Mouse (Mus musculus) intestine, embryonic 14.5 days (tissue): ENCODE data around the gene Gas8. TPM values are rescaled to one million over a fixed set of nuclear protein-coding genes. Genes with fewer than 3 reads are reported as not detected.
A peak's percentile ranks its signal among the peaks of the same experiment; 100 is the strongest.
"Not testable (repeated sequence)": the region's sequence is repeated elsewhere in the genome, so short reads cannot be mapped to it uniquely, and the experiment has no call there.

Experiments used
- ATAC-seq: fragments of 200-750 bp; cut with Nextera tagmentation; replicated peaks from 2 replicates; pipeline ENCODE4 v1.8.0; 2017; ENCODE audit warnings: low read depth, moderate number of reproducible peaks, moderate TSS enrichment, moderate library complexity; ENCODE audit not compliant: low FRiP score, low TSS enrichment
- DNase-seq: peaks from one replicate; pipeline ENCODE4 v3.0.0-alpha.2; 2018; ENCODE audit warnings: low spot score
- H3K27ac ChIP-seq: fragments of 300-500 bp; sonication (generic); 2 replicates; pipeline ENCODE4 v1.5.1; 2014; ENCODE audit warnings: low read depth, mild to moderate bottlenecking, control low read depth
- H3K27me3 ChIP-seq: fragments of 300-500 bp; sonication (generic); replicated peaks from 2 replicates; pipeline ENCODE4 v1.6.1; 2014; ENCODE audit warnings: low read length, control low read depth; ENCODE audit not compliant: control insufficient read depth, insufficient read depth
- H3K36me3 ChIP-seq: fragments of 300-500 bp; sonication (generic); 2 replicates; pipeline ENCODE4 v1.6.1; 2014; ENCODE audit warnings: low read length, control low read depth; ENCODE audit not compliant: control insufficient read depth, insufficient read depth
- H3K4me1 ChIP-seq: fragments of 300-500 bp; sonication (generic); replicated peaks from 2 replicates; pipeline ENCODE4 v1.6.1; 2014; ENCODE audit warnings: low read length, control low read depth, mixed read lengths; ENCODE audit not compliant: control insufficient read depth, insufficient read depth
- H3K4me2 ChIP-seq: fragments of 300-500 bp; sonication (generic); 2 replicates; pipeline ENCODE4 v1.6.1; 2014; ENCODE audit warnings: low read length
- H3K4me3 ChIP-seq: fragments of 300-500 bp; sonication (generic); 2 replicates; pipeline ENCODE4 v1.5.1; 2014; ENCODE audit warnings: low read depth, low read length, control low read depth, mixed read lengths
- H3K9ac ChIP-seq: fragments of 300-500 bp; sonication (generic); 2 replicates; pipeline ENCODE4 v1.6.1; 2014; ENCODE audit warnings: mild to moderate bottlenecking, low read length
- H3K9me3 ChIP-seq: fragments of 300-500 bp; sonication (generic); 2 replicates; pipeline ENCODE4 v1.6.1; 2016; ENCODE audit warnings: low read length, control low read depth; ENCODE audit not compliant: control insufficient read depth
- WGBS: fragments of 180-500 bp; shearing (Covaris S2); extraction: QIAGEN DNeasy Blood & Tissue Kit; methylation state at CpG from one replicate; pipeline ENCODE4 v1.1.7; 2014; 5-methylcytosine and 5-hydroxymethylcytosine counted together
- polyA plus RNA-seq: library from polyadenylated mRNA; unstranded; fragments of >200 nt; fragmentation: Nextera tagmentation; extraction: Ambion mirVana; gene quantifications from 2 replicates; pipeline ENCODE4 v1.2.1, GENCODE M21; 2014

Gene Gas8
- polyA plus RNA-seq, 1 experiment from 2014 or later, result 26.9 TPM

- ATAC-seq, result no peak
- Histone ChIP-seq H3K9ac (no peak overlapping the region), H3K27ac (no peak overlapping the region), H3K4me3 (no peak overlapping the region), H3K4me2 (no peak overlapping the region), H3K27me3 (no peaks in the 10 kb centered on the region), H3K4me1 (no peaks in the 10 kb centered on the region), H3K9me3 (peaks cover 5% of the 10 kb centered on the region; the same call in 1 of the 2 replicates), H3K36me3 (peaks cover 63% of the 10 kb centered on the region)
- DNase-seq, result no peak
- WGBS, result 91% methylated on average over 5 of the region's 5 CpGs
Observed at GRCm38 (mm10) chr8:123507153-123507552, 11.5 kb upstream of the Gas8 start.

DNA sequence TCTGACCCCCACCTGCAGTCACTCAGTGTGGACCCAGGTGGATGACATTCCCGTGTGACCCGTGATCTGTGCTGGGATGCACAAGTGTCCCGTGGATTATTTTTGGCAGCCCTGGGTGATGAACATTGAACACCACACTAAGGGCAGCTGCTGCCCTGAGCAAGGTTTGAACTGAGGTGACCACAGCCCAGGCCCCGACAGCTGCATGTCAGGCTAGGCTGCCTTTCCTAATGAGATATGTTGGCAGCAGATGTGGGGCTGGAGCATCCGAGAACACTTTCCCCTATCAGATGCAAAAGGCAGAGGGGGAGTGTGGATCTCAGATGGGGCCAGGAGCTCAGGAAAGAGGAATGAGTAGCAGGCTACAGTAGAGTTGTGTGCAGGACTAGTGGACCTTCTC, 7.8 kb upstream of the Gas8 start:
- no peak overlapping the region for H3K4me2 ChIP-seq
- no peaks in the 10 kb centered on the region for H3K9me3 ChIP-seq
- H3K27ac ChIP-seq, result no peak overlapping the region
- peaks cover 27% of the 10 kb centered on the region for H3K36me3 ChIP-seq
- H3K4me1 ChIP-seq, result peaks cover 4% of the 10 kb centered on the region; the same call in 1 of the 2 replicates
- DNase-seq (no peak), ATAC-seq (no peak)
- H3K27me3 ChIP-seq, result peaks cover 23% of the 10 kb centered on the region
- H3K9ac ChIP-seq, result no peak overlapping the region
- WGBS, result 78% methylated on average over 5 of the region's 5 CpGs
- H3K4me3 ChIP-seq, result no peak overlapping the region

DNA sequence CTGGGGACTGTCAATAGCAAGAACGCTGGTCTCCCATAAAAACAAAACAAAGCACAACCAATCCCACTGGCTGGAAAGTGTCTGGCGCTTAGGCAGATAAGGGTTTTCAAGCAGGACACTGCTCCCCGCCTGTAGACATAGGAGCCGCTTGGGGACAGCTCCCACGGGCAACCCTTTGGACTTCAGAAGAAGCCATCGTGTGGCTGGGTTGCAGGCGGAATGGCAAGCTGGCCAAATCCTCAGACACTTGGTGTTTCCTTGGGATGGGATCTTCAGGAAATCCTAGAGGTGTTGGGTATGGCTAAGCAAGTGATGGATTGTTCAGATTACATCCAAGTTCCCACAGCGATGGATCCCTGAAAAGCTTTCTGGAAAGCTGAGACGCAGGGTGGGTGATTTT, 4.5 kb upstream of the Gas8 start:
- H3K4me2 ChIP-seq, result peak overlapping the region; percentile 86
- H3K27ac ChIP-seq, result no peak overlapping the region
- H3K36me3 ChIP-seq, result peaks cover 4% of the 10 kb centered on the region; the same call in 1 of the 2 replicates
- DNase-seq (peak; percentile 55), ATAC-seq (no peak)
- WGBS, result 1% methylated on average over 9 of the region's 9 CpGs
- peak overlapping the region; percentile 47 for H3K4me3 ChIP-seq
- H3K9me3 ChIP-seq, result no peaks in the 10 kb centered on the region
- peaks cover 7% of the 10 kb centered on the region for H3K4me1 ChIP-seq
- peak overlapping the region; percentile 42 for H3K9ac ChIP-seq
- H3K27me3 ChIP-seq, result peaks cover 28% of the 10 kb centered on the region

DNA sequence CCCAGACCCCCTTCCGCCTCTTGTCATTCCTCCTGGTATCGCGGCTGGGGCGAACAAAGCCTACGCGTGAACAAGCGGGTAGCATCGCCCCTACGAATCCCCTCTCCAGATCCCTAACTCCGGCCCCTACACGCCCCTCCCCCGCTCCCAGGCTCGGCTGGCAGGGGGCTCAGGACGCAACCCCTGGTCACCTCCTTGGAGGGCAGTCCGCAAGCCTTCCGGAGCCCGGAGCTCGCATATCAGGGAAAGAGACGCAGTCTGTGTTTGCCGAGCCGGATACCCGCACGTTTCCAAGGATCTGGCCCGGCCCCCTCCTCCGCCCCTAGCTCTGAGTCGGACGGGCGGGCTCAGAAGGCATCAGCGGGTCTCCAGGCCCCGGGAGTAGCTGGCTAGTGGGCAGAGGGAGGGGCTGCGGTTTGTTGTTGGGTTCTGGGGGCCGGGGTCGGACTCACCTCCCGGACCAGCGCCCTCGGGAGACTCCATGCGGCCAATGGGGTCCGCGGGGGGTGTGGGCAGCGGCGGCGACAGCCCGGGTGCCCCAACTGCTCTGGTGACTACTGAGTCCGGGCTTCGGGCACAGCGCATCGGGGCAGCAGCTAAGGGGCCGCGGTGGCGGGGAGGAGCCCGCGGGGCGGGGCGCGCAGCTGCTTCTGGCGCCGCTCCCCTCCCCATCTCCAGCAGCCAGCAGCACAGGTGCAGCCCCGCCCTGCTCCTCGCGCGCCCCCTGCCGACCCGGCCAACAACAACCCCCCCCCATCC, 3.7 kb upstream of the Gas8 start, which contains the start of gene Dbndd1:
Gene Dbndd1, minus strand, starts transcription at position 683 of the 759 bp plus-strand sequence.
- Histone ChIP-seq H3K27me3 (peaks cover 28% of the 10 kb centered on the region), H3K9me3 (no peaks in the 10 kb centered on the region), H3K9ac (peak within 1 kb of the TSS; percentile 42), H3K27ac (0 out of 2 replicates have a peak within 1 kb of the TSS, but pooled peaks have one; percentile 30), H3K4me1 (peaks cover 13% of the 10 kb centered on the region), H3K4me3 (peak within 1 kb of the TSS; percentile 47), H3K36me3 (0 out of 2 replicates have a peak, but pooled peaks cover 2% of the 10 kb centered on the region), H3K4me2 (peak within 1 kb of the TSS; percentile 86)
- peak; percentile 83 for DNase-seq
- peak; percentile 45 for ATAC-seq
- 1% methylated on average over 54 of the region's 63 CpGs for WGBS

- ATAC-seq (no peak), DNase-seq (peak; percentile 52)
- Histone ChIP-seq H3K27me3 (peaks cover 28% of the 10 kb centered on the region), H3K4me3 (no peak overlapping the region; the same call in 1 of the 2 replicates), H3K4me2 (peak overlapping the region; percentile 86), H3K9ac (no peak overlapping the region), H3K36me3 (peaks cover 2% of the 10 kb centered on the region; the same call in 1 of the 2 replicates), H3K4me1 (peaks cover 13% of the 10 kb centered on the region), H3K27ac (no peak overlapping the region), H3K9me3 (no peaks in the 10 kb centered on the region)
- 1% methylated on average over 10 of the region's 11 CpGs for WGBS
Observed at GRCm38 (mm10) chr8:123515540-123515897, 3.1 kb upstream of the Gas8 start.

GRCm38 (mm10) chr8:123516596-123516995, 2.0 kb upstream of the Gas8 start:
- Histone ChIP-seq H3K4me3 (no peak overlapping the region), H3K4me1 (peaks cover 13% of the 10 kb centered on the region), H3K9me3 (no peaks in the 10 kb centered on the region), H3K36me3 (peaks cover 10% of the 10 kb centered on the region), H3K9ac (no peak overlapping the region), H3K4me2 (no peak overlapping the region), H3K27ac (no peak overlapping the region), H3K27me3 (peaks cover 28% of the 10 kb centered on the region)
- no peak for ATAC-seq
- 46% methylated on average over 2 of the region's 2 CpGs for WGBS
- no peak for DNase-seq

DNA sequence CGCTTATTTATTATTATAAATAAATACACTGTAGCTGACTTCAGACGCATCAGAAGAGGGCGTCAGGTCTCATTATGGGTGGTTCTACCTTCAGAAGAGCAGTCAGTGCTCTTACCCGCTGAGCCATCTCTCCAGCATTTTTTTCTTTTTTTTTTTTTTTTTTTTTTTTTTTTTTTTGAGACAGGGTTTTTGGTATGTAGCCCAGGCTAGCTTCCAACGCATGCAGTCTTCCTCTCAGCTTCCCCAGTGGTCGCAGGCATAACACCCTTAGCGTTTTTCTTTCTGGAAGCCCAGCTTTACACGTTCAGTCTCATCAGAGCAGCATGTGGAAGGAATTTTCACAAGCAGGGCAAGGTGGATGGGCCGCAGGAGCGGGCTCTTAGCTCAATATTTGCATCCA, 462 bp upstream of the Gas8 start:
- peaks cover 26% of the 10 kb centered on the region for H3K36me3 ChIP-seq
- no peak overlapping the region for H3K27ac ChIP-seq
- H3K9me3 ChIP-seq, result no peaks in the 10 kb centered on the region
- peak overlapping the region; percentile 81 for H3K4me3 ChIP-seq
- H3K4me1 ChIP-seq, result peaks cover 13% of the 10 kb centered on the region
- H3K27me3 ChIP-seq, result peaks cover 22% of the 10 kb centered on the region
- DNase-seq, result no peak
- 39% methylated on average over 10 of the region's 10 CpGs for WGBS
- no peak overlapping the region for H3K9ac ChIP-seq
- peak overlapping the region; percentile 94 for H3K4me2 ChIP-seq
- ATAC-seq, result no peak

DNA sequence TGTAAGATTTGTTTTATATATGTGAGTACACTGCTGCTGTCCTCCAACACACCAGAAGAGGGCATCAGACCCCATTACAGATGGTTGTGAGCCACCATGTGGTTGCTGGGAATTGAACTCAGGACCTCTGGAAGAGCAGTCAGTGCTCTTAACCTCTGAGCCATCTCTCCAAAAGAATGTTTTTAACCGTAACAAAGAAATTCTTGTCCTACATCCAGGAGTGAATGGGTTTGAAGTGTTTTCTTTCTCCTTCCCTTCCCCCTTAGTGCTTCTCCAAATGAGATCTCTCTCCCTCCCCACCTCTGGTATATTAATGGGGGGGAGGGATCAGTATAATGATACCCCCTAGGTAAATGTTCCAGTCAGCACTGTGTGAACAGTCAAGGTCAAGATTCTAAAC, 1.4 kb downstream of the Gas8 start:
- peaks cover 44% of the 10 kb centered on the region for H3K36me3 ChIP-seq
- not testable (repeated sequence) for ATAC-seq, H3K4me1 ChIP-seq, H3K4me2 ChIP-seq, DNase-seq, H3K4me3 ChIP-seq, H3K27me3 ChIP-seq, H3K9me3 ChIP-seq, H3K9ac ChIP-seq, H3K27ac ChIP-seq
- 89% methylated on average over 1 of the region's 1 CpGs for WGBS
